Mouse (Mus musculus): ENCODE measurements at regions not wholly inside any gene's neighbourhood (a gene's known extent, or its start where the extent isn't known, plus 50 kb on each side); places are given as distances from the start of the nearest gene placed in this dataset.
"Not testable (repeated sequence)": the region's sequence is repeated elsewhere in the genome, so short reads cannot be mapped to it uniquely, and the experiment has no call there.

- not testable (repeated sequence) for DNase-seq (ENCODE audit: low spot score in 2 of 2)
Measured at GRCm38 (mm10) chr9:11441241-11441997, 536.8 kb upstream of the Cntn5 start.

GRCm38 (mm10) chr9:11436443-11437167 lies 532.0 kb upstream of the Cntn5 start:
- no peak for DNase-seq (ENCODE audit: low spot score in 2 of 2)

GRCm38 (mm10) chr9:11436014-11436413 lies 531.4 kb upstream of the Cntn5 start:
- no peak for DNase-seq (ENCODE audit: low spot score in 2 of 2)

GRCm38 (mm10) chr9:11435019-11435418 lies 530.4 kb upstream of the Cntn5 start:
- DNase-seq (ENCODE audit: low spot score in 2 of 2) = peak; percentile 3

- DNase-seq (ENCODE audit: low spot score in 2 of 2) = no peak
Measured at GRCm38 (mm10) chr9:11426473-11426872, 521.9 kb upstream of the Cntn5 start.

- no peak for DNase-seq (ENCODE audit: low spot score in 2 of 2)
Measured at GRCm38 (mm10) chr9:11396829-11397228, 492.3 kb upstream of the Cntn5 start.

GRCm38 (mm10) chr9:11381648-11382075 lies 477.1 kb upstream of the Cntn5 start:
- no peak for DNase-seq (ENCODE audit: low spot score in 2 of 2)

- DNase-seq (ENCODE audit: low spot score in 2 of 2) = peak; percentile 25 to 75
Measured at GRCm38 (mm10) chr9:11380531-11380930, 476.0 kb upstream of the Cntn5 start.

- DNase-seq (ENCODE audit: low spot score in 2 of 2) = no peak
Measured at GRCm38 (mm10) chr9:11378046-11378445, 473.5 kb upstream of the Cntn5 start.

GRCm38 (mm10) chr9:11377586-11377985 lies 473.0 kb upstream of the Cntn5 start:
- no peak for DNase-seq (ENCODE audit: low spot score in 2 of 2)

GRCm38 (mm10) chr9:11373294-11373903 lies 468.8 kb upstream of the Cntn5 start:
- DNase-seq (ENCODE audit: low spot score in 2 of 2) = no peak

- no peak for DNase-seq (ENCODE audit: low spot score in 2 of 2)
Measured at GRCm38 (mm10) chr9:11368056-11368455, 463.5 kb upstream of the Cntn5 start.

- DNase-seq (ENCODE audit: low spot score in 2 of 2) = peak; percentile 6 to 31
Measured at GRCm38 (mm10) chr9:11328900-11329299, 424.3 kb upstream of the Cntn5 start.

GRCm38 (mm10) chr9:11317221-11317620 lies 412.6 kb upstream of the Cntn5 start:
- no peak for DNase-seq (ENCODE audit: low spot score in 2 of 2)

GRCm38 (mm10) chr9:11297116-11297515 lies 392.5 kb upstream of the Cntn5 start:
- DNase-seq (ENCODE audit: low spot score in 2 of 2) = not testable (repeated sequence)

GRCm38 (mm10) chr9:11285135-11285534 lies 380.6 kb upstream of the Cntn5 start:
- DNase-seq (ENCODE audit: low spot score in 2 of 2) = no peak

GRCm38 (mm10) chr9:11284549-11284948 lies 380.0 kb upstream of the Cntn5 start:
- DNase-seq (ENCODE audit: low spot score in 2 of 2) = no peak

GRCm38 (mm10) chr9:11279409-11280127 lies 375.0 kb upstream of the Cntn5 start:
- DNase-seq (ENCODE audit: low spot score in 2 of 2) = no peak

- no peak for DNase-seq (ENCODE audit: low spot score in 2 of 2)
Measured at GRCm38 (mm10) chr9:11277810-11278209, 373.2 kb upstream of the Cntn5 start.

- no peak for DNase-seq (ENCODE audit: low spot score in 2 of 2)
Measured at GRCm38 (mm10) chr9:11276966-11277365, 372.4 kb upstream of the Cntn5 start.

- no peak for DNase-seq (ENCODE audit: low spot score in 2 of 2)
Measured at GRCm38 (mm10) chr9:11256848-11257247, 352.3 kb upstream of the Cntn5 start.

- DNase-seq (ENCODE audit: low spot score in 2 of 2) = no peak
Measured at GRCm38 (mm10) chr9:11206829-11207228, 302.3 kb upstream of the Cntn5 start.
